Mouse (Mus musculus) embryonic fibroblast, embryonic 13.5 days (primary cell): ENCODE data around the gene Ppp1r9a. TPM values are rescaled to one million over a fixed set of nuclear protein-coding genes. Genes with fewer than 3 reads are reported as not detected.

Experiments used
- H3K27ac ChIP-seq: 2 replicates; pipeline ENCODE4 v1.5.1; 2012; ENCODE audit warnings: low read length, control low read depth, inconsistent platforms; ENCODE audit not compliant: insufficient read depth
- H3K4me1 ChIP-seq: 2 replicates; pipeline ENCODE4 v1.6.1; 2011; ENCODE audit warnings: low read length; ENCODE audit not compliant: control insufficient read depth, insufficient read depth
- H3K4me3 ChIP-seq: 2 replicates; pipeline ENCODE4 v1.5.1; 2011; ENCODE audit warnings: mild to moderate bottlenecking, control low read depth, low read length; ENCODE audit not compliant: insufficient read depth
- CTCF ChIP-seq: IDR thresholded peaks from 2 replicates; pipeline ENCODE4 v1.5.1; 2011; ENCODE audit warnings: mild to moderate bottlenecking, control low read depth, low read length, moderate library complexity, borderline replicate concordance; ENCODE audit not compliant: insufficient read depth
- POLR2A ChIP-seq: IDR thresholded peaks from 2 replicates; pipeline ENCODE4 v1.6.1; 2011; ENCODE audit warnings: low read depth, mild to moderate bottlenecking, control low read depth, low read length, moderate library complexity
- polyA plus RNA-seq: library from polyadenylated mRNA; stranded (reverse); fragments of >200 nt; gene quantifications from 2 replicates; pipeline ENCODE4 v1.2.4, GENCODE M21; 2011; ENCODE audit warnings: low read depth; ENCODE audit not compliant: missing spikeins, insufficient read length

Gene Ppp1r9a
- polyA plus RNA-seq, 1 experiment = 4.0 TPM

DNA sequence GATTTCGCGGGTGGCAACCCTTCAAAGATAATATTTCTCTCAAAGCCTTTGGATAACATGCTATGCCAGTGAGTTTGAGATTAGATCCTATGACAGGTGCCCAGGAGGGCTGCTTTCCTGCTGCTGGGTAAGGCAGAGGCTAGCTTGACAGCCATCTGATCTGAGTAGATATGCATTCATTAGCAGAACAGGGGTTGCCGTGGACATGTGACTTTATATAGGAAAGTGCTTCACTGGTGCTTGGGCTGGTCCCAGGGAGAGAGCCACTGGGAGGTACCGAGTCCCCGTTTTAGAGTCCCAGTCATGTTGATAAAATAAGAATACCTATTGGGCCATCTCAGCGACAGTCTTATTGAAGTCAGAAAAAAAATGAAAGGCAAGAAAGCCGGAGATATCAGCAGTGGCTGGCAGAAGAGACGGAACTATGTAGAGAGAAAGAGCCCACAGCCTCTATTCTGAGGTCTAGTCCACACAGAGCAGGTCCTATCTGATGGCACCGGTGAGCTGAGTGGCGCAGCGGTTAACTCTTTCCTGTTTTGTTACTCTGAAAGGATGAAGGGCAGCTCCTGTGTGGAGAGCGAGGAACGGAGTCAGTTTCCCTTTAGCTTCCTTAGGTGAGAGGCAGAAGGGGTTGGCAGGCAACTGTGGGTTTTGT is 244.9 kb downstream of the Ppp1r9a start:
- H3K4me3 ChIP-seq = no peak overlapping the region
- H3K27ac ChIP-seq = no peak overlapping the region
- H3K4me1 ChIP-seq = no peaks in the 10 kb centered on the region
- no peak for TF ChIP-seq CTCF
- no peak for TF ChIP-seq POLR2A

DNA sequence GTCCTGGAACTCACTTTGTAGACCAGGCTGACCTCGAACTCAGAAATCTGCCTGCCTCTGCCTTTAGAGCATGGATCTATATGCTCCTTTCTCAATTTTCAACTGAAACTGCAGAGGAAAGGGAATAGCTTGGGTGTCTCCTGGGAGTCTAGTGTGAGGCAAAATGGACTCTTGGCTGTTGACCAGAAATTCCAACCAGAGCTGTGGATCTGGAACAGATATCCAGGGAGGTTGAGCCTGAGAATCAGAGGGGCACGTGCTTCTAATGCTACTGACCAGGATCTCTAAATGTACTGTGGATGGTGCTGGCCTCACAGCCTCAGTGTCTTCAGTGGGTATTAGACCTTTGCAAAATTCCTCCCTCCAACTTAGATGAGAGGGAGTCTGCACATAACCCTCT is 247.2 kb downstream of the Ppp1r9a start:
- no peak overlapping the region for H3K27ac ChIP-seq
- H3K4me1 ChIP-seq = peaks cover 5% of the 10 kb centered on the region
- no peak overlapping the region for H3K4me3 ChIP-seq
- TF ChIP-seq CTCF (no peak), POLR2A (no peak)

DNA sequence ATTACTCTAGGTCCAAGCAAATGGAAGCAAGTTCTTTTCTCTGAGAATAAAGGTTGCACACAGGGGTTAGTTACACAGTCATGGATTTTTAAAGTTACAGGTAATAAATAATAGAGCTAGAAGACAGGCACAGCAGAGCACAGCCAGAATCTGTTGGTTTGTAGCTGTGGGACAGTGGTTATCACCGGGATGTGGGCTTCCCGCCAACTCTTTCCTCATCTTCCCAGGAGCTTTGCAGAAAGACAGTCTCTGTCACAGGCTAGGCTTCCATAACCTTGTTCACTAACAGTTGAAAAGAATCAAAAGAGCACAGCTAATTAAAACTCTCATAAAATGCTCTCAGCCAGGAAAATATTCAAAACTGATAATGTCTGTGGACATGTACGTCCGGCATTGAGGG is 248.5 kb downstream of the Ppp1r9a start:
- Histone ChIP-seq H3K4me1 (peaks cover 7% of the 10 kb centered on the region), H3K4me3 (no peak overlapping the region), H3K27ac (no peak overlapping the region)
- TF ChIP-seq CTCF = no peak
- TF ChIP-seq POLR2A = no peak

DNA sequence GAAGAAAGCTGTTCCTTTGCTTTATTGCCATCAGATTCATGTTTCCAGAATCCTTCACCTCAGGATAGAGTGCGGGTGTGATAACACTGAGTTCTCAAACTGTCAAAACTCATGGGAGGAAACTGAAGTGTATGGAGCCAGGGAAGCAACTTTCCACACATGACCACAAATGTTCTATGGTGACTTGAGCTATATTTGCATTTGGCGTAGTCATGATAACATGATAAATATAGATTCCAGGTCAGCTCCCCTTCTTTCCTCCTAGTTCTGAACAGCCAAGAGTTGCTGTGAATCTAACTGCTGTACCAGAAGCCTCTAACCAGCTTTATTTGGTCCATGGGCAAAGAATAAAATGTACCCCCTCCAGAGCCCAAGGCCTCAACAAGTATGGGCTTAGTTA is 249.5 kb downstream of the Ppp1r9a start:
- TF ChIP-seq CTCF = no peak
- TF ChIP-seq POLR2A = no peak
- Histone ChIP-seq H3K4me3 (no peak overlapping the region), H3K4me1 (peaks cover 7% of the 10 kb centered on the region), H3K27ac (no peak overlapping the region)

DNA sequence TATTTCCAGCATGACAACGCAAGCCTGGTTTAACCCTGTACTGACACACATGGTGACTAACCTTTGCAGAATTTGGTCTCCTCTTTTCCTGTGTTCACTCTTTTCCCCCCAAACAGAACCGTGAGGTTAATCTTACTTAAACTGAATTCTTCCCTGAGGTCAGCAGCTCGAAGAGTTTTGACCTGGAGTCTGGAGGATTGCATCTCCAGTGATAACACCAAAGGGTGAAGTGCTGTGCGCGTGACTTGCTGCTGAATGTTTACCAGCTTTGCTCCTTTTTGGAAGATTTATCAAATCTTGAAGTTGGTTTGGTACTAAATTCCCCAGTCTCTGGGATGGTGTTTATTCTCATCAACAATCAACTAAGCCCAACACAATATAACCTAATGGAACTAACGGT is 252.1 kb downstream of the Ppp1r9a start:
- H3K4me3 ChIP-seq = no peak overlapping the region

DNA sequence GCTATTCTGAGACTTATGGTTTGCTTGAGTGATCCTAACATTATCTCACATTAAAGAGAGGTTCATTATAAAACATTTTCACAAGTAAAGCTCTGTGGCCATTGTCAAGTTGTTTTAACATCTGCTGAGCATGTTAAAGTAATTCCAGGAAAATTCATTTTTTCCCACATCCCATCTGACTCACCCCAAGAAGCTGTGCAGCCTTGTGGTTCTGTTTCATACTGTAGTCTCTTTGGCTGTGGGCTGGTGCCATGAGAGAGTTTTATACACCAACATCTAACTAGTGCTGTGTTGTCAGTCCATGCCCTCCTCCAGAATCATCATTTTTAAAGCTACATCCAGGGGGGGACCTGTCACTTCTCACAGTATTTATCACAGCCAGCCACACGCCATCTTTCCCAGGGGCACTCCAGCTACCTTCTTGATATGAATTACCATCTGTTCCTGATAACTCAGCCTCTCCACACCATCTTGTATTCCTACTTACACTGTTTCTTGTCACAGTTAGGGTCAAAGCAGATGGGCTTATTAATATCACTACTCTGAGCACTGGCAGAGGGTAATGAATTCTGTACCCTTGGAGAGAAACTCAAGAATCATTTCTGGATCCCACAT is 252.7 kb downstream of the Ppp1r9a start:
- H3K4me3 ChIP-seq = no peak overlapping the region
- TF ChIP-seq CTCF (no peak), POLR2A (no peak)
- H3K27ac ChIP-seq = no peak overlapping the region
- H3K4me1 ChIP-seq = peaks cover 7% of the 10 kb centered on the region

More for the DNA sequence above, 252.1 kb downstream of the Ppp1r9a start:
- peaks cover 7% of the 10 kb centered on the region for H3K4me1 ChIP-seq
- H3K27ac ChIP-seq = no peak overlapping the region
- TF ChIP-seq POLR2A (no peak), CTCF (no peak)

DNA sequence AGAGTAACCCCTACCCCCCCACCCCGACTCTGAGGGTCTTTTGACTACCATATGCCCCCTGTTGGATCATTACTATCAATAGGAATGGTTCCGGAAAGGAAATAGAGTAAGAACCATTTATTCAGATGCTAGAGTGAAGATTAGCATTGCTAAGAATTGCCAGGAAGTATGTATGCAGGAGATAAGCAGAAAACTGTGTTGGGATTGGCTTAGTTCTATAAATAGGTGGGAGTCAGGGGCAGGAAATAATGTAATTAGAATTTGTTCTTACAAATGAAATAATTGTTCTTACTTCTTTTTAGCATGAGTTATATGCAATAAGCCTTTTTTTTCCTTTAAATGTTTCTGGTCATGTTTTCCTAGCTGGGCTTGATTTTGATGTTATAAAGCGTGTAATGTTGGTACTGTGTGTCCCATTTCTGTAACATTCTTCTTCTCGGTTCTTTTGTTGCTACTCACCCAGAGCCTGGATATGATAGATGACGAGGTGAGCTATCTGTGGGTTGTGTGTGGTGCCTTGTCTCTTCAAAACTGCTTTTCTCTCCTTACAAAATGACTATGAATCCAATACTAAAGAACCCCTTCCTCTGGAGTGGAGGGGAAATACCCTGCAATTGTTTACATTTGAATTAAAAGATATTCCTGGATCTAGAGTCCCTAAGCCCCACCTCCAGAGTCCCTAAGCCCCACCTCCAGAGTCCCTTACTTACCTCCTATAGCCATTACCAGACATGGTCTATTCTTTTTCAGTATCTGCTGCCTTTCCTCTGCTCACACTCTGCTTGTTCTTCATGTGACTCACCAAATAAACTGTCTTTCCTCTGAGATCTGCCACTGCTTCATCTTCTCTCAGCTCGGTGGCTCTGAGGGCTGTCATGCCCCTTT is 254.1 kb downstream of the Ppp1r9a start:
- TF ChIP-seq CTCF (no peak), POLR2A (no peak)
- H3K27ac ChIP-seq = no peak overlapping the region
- H3K4me1 ChIP-seq = peaks cover 7% of the 10 kb centered on the region

DNA sequence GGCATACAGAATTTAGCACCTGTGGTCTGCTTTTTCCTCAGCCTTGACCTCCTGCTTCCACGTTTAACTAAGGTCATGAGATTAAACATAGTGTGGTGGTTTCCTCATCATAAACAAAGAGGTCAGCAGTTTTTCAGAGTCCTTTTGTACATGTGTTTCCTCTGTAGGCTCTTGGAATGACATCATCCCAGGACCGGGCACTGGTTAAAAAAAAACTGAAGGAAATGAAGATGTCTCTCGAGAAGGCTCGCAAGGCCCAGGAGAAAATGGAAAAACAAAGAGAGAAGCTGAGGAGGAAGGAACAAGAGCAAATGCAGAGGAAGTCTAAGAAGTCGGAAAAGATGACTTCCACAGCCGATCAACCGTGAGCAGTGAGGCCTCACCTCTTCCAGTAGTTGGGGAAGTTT is 256.7 kb downstream of the Ppp1r9a start:
- TF ChIP-seq CTCF (no peak), POLR2A (no peak)
- H3K27ac ChIP-seq = no peak overlapping the region
- H3K4me3 ChIP-seq = no peak overlapping the region
- peaks cover 7% of the 10 kb centered on the region for H3K4me1 ChIP-seq

More for the DNA sequence above, 254.1 kb downstream of the Ppp1r9a start:
- no peak overlapping the region for H3K4me3 ChIP-seq

DNA sequence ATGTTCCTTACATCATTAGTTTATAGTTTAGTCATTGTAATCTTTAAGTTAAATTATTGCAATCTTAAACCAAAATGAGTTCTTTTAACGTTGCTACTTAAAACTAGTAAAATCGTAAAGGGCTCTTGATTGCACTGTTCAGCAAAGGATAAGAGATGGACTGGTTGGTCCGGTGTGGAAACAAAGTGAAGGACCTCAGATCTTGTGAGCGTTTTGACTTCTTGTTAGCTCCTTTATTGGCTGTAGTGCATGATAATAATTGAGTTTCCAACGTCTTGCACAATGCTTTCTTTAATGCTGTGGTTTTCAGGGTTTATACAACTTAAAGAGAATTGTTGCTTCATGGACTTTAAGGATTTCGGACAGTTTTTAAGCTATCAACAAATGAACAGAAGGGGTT is 259.3 kb downstream of the Ppp1r9a start:
- no peak overlapping the region for H3K27ac ChIP-seq
- H3K4me1 ChIP-seq = no peaks in the 10 kb centered on the region
- TF ChIP-seq CTCF (no peak), POLR2A (no peak)
- no peak overlapping the region for H3K4me3 ChIP-seq
